Mouse (Mus musculus) liver, adult 2 months (tissue): ENCODE data around the gene Slc3a2.

Experiments used
- CTCF ChIP-seq: fragments of 200-500 bp; IDR thresholded peaks from 2 replicates; pipeline ENCODE4 v1.5.1; 2011; ENCODE audit warnings: low read depth, low read length, control low read depth
- POLR2A ChIP-seq: fragments of 200-500 bp; IDR thresholded peaks from 2 replicates; pipeline ENCODE4 v1.6.1; 2011; ENCODE audit warnings: low read length, control low read depth; ENCODE audit not compliant: insufficient read depth; ENCODE audit errors: extremely low read depth

- no peak for TF ChIP-seq CTCF
- TF ChIP-seq POLR2A, result no peak
Observed at GRCm38 (mm10) chr19:8712870-8713305, 10.3 kb downstream of the Slc3a2 start.
